Mouse (Mus musculus) bone marrow macrophage, adult 2 months (primary cell): ENCODE results near the gene Gm5426.

Source experiments
- CTCF ChIP-seq: IDR thresholded peaks from 2 replicates; pipeline ENCODE4 v1.5.1; 2012; ENCODE audit warnings: low read depth, mild to moderate bottlenecking, low read length, moderate library complexity
- POLR2A ChIP-seq: IDR thresholded peaks from 2 replicates; pipeline ENCODE4 v1.6.1; 2012; ENCODE audit warnings: mild to moderate bottlenecking, low read depth, low read length, borderline replicate concordance

DNA sequence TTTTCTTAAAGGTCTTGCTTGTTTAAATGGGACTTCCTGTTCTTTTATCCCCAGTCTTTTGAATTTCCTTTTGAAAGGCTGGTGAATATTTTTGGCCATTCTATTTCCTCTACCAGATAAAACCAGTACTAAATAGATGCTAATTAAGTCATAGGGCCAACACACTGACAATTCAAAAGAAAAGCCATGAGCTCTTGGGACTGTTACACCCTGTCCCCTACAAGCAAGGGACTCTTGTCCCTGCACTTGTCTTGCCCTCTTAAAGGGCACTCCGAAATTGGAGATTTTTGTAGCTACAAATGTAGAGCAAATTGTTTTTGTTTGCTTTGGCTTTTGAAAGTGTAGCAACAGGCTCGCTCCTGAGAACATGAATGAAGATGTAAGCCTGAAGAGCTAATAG is 41.8 kb upstream of the Gm5426 start:
- TF ChIP-seq CTCF, result no peak
- TF ChIP-seq POLR2A, result no peak
